Mouse (Mus musculus) lung, postnatal 10 days (tissue): ENCODE data around the gene Gm7978.
"Not testable (repeated sequence)": the region's sequence is repeated elsewhere in the genome, so short reads cannot be mapped to it uniquely, and the experiment has no call there.

ENCODE experiments used
- DNase-seq: peaks from one replicate; pipeline ENCODE4 v3.0.0; 2021

The Gm7978 gene

DNA sequence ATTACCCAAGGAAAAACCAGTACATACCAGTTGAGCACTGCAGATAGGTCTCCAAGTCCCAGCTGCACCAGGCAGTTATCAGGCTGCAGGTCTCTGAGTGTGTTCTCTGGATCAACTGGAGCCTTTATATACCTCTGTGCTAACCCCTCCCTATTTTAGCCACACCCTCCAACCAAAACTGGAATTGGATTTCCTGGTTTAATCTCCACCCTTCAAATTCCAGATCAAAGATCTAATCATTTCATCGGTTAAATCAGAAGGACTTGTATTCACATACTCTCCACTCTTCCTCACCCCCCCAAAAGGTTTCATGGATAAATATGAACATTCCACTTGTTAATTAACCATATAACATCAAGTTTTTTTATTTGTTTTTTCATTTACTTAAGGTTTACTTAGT is at the start of gene Gm7978:
TSS of gene Gm7978 (minus strand) at position 101 of the 400 bp plus-strand sequence.
- DNase-seq = not testable (repeated sequence)

DNA sequence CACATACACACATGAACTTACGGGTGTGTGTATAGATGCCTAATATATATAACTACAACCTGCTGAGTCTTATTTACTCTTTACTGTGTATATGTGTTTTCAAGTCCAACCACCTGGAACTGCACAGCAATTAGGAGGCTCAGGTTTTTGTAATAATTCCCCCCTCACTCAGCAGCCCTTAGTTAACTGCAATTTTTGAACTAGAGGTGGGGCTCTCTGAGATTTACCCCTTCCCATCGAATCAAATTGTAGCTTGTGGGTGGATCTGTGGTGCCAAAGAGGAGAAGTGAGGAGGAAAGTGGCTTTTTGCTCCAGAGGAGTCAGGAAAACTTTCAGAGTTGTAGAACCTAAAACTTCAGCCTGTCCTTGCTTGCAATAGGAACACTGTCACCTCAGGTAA is 39.7 kb upstream of the Gm7978 start, which contains the start of gene E330014E10Rik:
TSS of gene E330014E10Rik (plus strand) at position 301 of the 400 bp plus-strand sequence.
- DNase-seq = not testable (repeated sequence)

DNA sequence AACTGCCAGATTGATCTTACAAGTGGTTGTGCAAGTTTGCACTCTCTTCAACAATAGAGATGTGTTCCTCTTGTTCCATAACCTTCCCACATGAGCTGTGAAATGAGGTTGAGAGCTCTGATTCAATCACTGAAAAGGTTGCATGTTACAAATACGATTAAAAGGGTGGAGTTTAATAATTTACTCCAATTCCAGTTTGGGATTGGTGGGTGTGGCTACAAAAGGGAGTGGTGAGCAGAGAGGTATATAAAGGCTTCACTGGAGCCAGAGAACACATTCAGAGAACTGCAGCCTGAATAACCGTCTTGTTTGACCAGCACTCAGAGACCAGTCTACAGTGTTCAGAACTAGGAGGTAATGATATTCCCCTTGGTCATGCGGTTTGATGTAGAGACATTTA is 5.7 kb upstream of the Gm7978 start, which contains the start of gene Gm7982:
TSS of gene Gm7982 (plus strand) at position 301 of the 400 bp plus-strand sequence.
- not testable (repeated sequence) for DNase-seq
